Mouse (Mus musculus): ENCODE data around the gene Dhrs7b.
"Not testable (repeated sequence)": the region's sequence is repeated elsewhere in the genome, so short reads cannot be mapped to it uniquely, and the experiment has no call there.

The Dhrs7b gene

DNA sequence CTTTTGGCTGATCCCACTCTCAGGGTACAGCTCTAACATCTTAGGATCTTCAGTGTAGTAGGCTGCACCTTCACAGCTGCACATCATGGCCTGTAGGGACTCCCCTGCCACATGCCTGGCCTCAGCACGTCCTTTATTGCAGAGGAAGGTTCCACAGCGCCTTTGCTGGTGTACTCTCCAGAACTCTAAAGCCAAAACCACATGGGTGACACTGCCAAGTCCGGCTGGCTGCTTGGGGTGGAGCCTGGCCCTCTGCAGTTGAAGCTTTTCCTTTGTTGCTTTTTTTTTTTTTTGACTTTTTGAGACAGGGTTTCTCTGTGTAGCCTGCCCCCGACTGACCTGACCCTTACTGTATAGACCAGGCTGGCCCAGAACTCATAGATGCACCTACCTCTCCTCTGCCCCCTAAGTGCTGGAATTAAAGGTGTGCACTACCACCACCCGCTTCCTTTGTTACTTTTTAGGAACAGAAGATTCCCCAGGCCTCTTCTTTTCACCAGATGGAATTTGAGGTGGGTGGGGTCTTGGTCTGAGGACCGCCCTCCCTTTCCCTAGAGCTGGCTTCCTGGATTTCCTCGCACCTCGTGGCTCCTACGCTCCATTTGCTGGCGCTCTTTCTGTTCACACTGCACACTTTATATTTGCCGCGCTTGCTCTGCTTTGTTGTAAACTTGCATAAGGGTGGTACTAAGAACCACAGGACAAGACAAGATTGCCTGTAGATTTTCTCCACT is 11.2 kb downstream of the Dhrs7b start:
- DNase-seq = no peak

DNA sequence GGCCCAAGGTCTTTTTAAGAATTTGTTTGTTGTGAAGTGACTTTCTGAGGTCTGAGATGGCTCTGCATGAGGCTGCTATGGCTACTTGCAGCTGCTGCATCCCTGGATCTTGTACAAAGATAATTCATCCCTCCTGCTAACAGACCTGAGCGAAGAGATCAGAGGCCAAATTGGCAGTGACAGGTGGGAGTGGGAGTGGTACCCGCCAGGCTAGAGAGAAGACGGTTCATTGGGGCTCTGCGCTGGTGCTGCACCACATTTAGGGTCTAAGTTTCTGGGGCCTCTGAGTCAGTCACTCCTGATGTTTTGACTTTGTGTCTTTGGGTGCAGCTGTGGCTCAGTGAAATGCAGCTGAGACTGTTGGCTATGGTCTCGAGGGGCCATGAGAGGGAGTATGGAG is 13.0 kb downstream of the Dhrs7b start:
- DNase-seq = no peak

GRCm38 (mm10) chr11:60845415-60845814 is 15.0 kb downstream of the Dhrs7b start:
- DNase-seq = no peak

DNA sequence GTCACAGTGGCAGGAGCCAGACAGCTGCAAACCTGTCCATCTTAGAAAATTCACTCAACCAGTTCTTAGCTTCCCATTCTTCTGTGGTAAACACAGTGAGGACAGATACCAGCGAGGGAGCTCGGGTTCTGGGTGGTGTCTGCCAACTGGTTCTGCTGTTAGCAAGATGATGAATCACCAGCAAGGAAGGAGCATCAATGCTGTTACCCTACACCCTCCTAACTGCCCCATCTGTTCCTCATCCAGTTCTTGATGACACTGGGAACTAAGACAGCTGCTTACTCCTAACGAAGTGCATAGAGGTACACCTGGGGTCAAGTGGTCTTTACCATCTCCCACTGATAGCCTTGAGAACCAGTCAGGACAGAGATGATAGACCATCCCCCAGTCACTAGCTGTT is 26.2 kb downstream of the Dhrs7b start:
- no peak for DNase-seq

- DNase-seq = no peak
Observed at GRCm38 (mm10) chr11:60861993-60862392, 31.6 kb downstream of the Dhrs7b start.

DNA sequence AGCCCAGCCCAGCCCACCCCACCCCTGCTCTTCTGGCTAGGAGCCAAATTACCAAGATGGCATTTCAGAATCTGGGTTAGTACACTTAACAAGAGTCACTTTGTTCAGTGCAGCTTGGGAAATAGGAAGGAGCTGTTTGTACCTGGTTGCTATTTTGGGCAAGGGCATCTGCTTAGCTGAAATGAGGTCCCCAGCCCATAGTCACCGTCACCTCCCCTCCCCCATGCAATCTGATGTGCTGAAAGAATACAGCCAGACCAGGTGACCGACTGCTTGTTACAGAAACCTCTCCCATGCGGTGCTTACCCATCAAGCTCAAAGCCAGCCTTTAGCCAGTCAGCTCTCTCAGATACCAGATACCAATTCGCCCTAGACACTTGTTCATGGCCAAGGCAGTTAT is 32.8 kb downstream of the Dhrs7b start:
- DNase-seq = no peak

- no peak for DNase-seq
Observed at GRCm38 (mm10) chr11:60864166-60864565, 33.7 kb downstream of the Dhrs7b start.

DNA sequence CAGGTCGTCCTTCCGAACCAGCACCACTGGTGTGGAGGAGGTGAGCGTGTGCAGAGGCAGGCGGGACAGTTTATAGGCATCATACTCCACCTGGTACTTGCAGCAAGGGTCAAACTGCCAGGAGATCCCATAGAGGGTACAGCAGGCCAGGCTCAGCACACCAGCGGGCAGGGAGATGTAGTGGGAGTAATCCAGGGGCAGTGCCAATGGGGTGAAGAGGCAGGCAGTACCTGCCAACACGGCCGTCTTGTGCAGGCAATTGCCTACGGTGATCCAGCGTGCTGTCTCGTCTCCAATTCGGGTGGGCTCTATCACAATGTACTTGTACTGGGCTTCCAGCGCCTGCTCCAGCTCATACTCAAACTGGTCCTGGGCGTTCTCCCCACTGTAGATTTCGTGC is 34.5 kb downstream of the Dhrs7b start:
- no peak for DNase-seq

DNA sequence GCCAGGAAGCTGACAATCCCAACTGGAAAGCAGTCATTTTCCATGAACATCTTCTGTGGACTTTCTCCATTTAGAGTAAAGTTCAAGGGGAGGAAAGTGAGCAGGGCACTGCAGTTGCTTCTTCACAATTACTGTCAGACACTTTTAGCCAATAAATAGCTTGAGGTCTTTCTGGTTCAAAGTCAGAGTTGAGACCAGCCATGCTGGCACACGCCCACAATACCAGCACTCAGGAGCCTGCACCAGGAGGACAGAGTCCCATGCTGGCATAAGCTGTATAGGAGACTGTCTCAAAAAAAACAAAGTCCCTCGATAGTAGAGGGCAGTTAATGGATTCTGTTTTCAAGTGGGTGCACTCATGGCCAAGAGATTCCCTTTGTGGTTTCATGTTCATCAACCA is 35.6 kb downstream of the Dhrs7b start:
- no peak for DNase-seq

GRCm38 (mm10) chr11:60867456-60867855 is 37.0 kb downstream of the Dhrs7b start:
- no peak for DNase-seq

GRCm38 (mm10) chr11:60867904-60868303 is 37.5 kb downstream of the Dhrs7b start:
- peak; percentile 37 for DNase-seq

- not testable (repeated sequence) for DNase-seq
Observed at GRCm38 (mm10) chr11:60869471-60869870, 39.0 kb downstream of the Dhrs7b start.

DNA sequence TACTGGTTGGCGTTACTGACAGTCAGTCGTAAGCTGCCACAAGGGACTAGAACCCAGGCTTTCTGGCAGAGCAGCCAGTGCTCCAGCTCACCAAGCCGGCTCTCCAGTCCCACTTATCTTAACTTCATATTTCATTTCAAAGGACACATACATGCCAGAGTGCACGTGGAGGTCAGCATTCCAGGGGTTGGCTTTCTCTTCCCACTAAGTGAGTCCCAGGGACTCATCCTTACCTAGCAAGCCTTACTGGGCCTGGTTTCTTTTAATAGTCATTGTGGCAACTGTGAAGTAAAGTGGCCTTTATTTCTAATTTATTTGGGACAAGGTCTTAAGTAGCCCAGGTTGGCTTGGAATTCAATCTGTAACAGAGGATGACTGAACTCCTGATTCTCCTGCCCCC is 41.0 kb downstream of the Dhrs7b start:
- DNase-seq = no peak

- no peak for DNase-seq
Observed at GRCm38 (mm10) chr11:60873101-60873500, 42.7 kb downstream of the Dhrs7b start.

- DNase-seq = peak; percentile 77
Observed at GRCm38 (mm10) chr11:60878056-60878612, 47.7 kb downstream of the Dhrs7b start.

GRCm38 (mm10) chr11:60878675-60879294 is 48.4 kb downstream of the Dhrs7b start, which contains the start of gene Tmem11:
Gene Tmem11 (minus strand): TSS chr11:60879272.
- peak; percentile 97 for DNase-seq

DNA sequence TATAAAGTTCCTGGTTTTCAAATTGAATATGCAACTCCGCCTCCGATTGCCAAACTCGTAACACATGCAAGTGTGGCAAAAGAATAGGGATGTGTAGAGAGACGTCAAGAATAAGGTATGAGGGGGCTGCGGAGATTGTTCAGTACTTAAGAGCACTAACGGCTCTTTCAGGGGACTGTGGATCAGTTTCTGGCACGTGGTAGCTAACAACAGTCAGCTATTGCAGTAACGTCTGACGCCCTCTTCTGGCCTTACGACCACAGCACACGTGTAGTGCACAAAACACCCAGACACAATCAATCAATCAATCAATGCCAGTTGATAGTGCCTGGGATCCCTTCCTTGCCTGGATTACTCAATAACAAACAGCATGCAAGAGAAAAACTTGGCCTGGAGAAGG is 49.0 kb downstream of the Dhrs7b start:
- peak; percentile 65 for DNase-seq

DNA sequence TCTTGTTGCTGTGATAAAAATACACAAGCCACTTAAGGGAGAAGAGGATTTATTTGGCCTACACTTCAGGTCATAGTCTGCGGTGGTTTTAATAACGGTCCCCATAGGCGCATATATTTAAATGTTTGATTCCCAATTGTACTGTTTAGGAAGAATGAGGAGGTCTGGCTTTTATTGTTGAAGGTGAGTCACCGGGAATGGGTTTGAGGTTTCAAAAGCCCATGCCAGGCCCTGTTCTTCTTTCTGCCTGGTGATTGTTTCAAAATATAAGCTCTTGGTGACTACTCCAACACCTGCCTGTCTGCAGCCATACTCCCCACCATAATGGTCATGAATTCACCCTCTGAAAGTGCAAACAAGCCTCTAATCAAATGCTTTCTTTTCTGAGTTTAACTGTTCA is 50.1 kb downstream of the Dhrs7b start:
- DNase-seq = no peak

- no peak for DNase-seq
Observed at GRCm38 (mm10) chr11:60882386-60882785, 52.0 kb downstream of the Dhrs7b start.

DNA sequence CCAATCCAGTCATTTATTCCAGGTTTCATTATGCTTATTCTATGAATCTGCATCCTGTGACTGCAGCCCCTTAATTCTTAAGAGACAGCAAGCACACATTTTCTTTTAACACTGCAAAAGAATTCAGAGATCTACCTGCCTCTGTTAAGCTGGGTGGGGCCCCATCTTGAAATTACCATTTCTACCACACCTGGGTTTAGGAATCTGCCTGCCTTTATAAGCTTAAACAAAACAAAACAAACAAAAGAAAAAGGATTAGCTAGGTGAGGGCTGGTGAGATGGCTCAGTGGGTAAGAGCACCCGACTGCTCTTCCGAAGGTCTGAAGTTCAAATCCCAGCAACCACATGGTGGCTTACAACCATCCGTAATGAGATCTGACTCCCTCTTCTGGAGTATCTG is 56.6 kb downstream of the Dhrs7b start:
- not testable (repeated sequence) for DNase-seq

DNA sequence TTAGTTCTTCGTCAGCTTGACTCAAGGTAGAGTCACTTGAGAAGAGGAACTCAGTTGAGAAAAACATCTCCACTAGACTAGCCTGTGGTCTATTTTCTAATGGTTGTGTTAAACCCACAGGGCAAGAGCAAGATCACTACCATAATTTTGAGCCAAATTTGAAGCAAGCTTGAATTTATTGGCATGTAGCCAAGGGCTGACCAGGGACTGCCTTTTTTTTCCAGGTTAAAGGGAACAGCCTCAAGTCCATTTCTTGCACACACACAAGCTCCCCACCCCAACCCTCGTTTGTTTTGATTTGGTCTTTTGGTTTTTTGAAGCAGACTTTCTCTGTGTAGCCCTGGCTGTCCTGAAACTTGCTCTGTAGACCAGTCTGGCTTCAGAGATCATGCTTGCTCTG is 59.4 kb downstream of the Dhrs7b start:
- DNase-seq = no peak

- peak; percentile 51 for DNase-seq
Observed at GRCm38 (mm10) chr11:60890286-60890685, 59.9 kb downstream of the Dhrs7b start.

DNA sequence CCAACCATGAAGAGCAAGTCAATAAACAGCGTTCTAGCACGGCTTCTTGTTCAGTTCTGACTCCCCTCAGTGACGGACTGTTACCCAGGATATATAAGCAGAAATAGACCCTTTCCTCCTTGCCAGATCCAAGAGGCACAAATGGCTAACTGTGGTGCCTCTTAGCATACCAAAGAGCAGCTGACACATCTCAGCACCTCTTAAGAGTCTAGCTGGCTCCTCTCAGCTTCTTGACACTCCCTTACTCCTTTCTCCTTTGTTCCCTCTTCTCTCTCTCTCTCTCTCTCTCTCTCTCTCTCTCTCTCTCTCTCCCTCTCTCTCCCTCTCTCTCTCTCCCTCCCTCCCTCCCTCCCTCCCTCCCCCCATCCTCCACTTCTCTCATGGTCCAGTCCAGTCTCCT is 60.3 kb downstream of the Dhrs7b start:
- no peak for DNase-seq

- DNase-seq = peak; percentile 43
Observed at GRCm38 (mm10) chr11:60895915-60896314, 65.5 kb downstream of the Dhrs7b start.

Data from kidney, postnatal 10 days (tissue).